In genomic region chr7:15944311-15944710, GRCm38 (mm10) we compare ENCODE assay signal across 9 mouse cellular contexts. TPM values are rescaled to one million over a fixed set of nuclear protein-coding genes. Genes with fewer than 3 reads are reported as not detected.
A peak's percentile ranks its signal among the peaks of the same experiment; 100 is the strongest.
DNase-seq lines count a peak whose midpoint lies in the region; ATAC-seq and TF ChIP-seq lines count a peak whose summit lies in the region.
"Had no signal": no experiment of that assay in that cellular context is flagged by ENCODE, and none has a peak within 500 bp of the region (broad histone marks: within the 10 kb centered on the region; RNA-seq: fewer than 3 reads in every experiment).

No protein-coding gene starts in this region.

- 96% methylated on average over 1 of the region's 1 CpGs for WGBS in forebrain, embryonic 12.5 days
- 86% methylated on average over 1 of the region's 1 CpGs for WGBS in forebrain, embryonic 14.5 days
- 93% methylated on average over 1 of the region's 1 CpGs for WGBS in liver, embryonic 11.5 days
- WGBS in neural tube, embryonic 12.5 days, result 97% methylated on average over 1 of the region's 1 CpGs

- peaks cover 51% of the 10 kb centered on the region for H3K36me3 ChIP-seq in forebrain, embryonic 12.5 days (replicated peaks)
- H3K36me3 ChIP-seq in forebrain, embryonic 14.5 days (ENCODE audit: control insufficient read depth, insufficient read depth, low read length), result peaks cover 52% of the 10 kb centered on the region
- peaks cover 40% of the 10 kb centered on the region for H3K36me3 ChIP-seq in liver, embryonic 11.5 days (ENCODE audit: control insufficient read depth, insufficient read depth, low read length)
- peaks cover 52% of the 10 kb centered on the region for H3K36me3 ChIP-seq in neural tube, embryonic 12.5 days

- H3K4me1 ChIP-seq in forebrain, embryonic 12.5 days, result peaks cover 23% of the 10 kb centered on the region
- H3K4me1 ChIP-seq in forebrain, embryonic 14.5 days (ENCODE audit: control insufficient read depth, insufficient read depth, low read length), result peaks cover 6% of the 10 kb centered on the region
- peaks cover 21% of the 10 kb centered on the region for H3K4me1 ChIP-seq in liver, embryonic 11.5 days (replicated peaks; ENCODE audit: control insufficient read depth, insufficient read depth, low read length)
- peaks cover 5% of the 10 kb centered on the region; the same call in 1 of the 2 replicates for H3K4me1 ChIP-seq in embryonic fibroblast, embryonic 13.5 days (ENCODE audit: control insufficient read depth, insufficient read depth, low read length)
- H3K4me1 ChIP-seq in neural tube, embryonic 12.5 days, result peaks cover 16% of the 10 kb centered on the region

- no peak overlapping the region for H3K9ac ChIP-seq in forebrain, embryonic 12.5 days
- no peak overlapping the region for H3K9ac ChIP-seq in forebrain, embryonic 14.5 days (ENCODE audit: low read length)
- no peak overlapping the region for H3K9ac ChIP-seq in liver, embryonic 11.5 days (ENCODE audit: low read depth, low read length)
- no peak overlapping the region for H3K9ac ChIP-seq in neural tube, embryonic 12.5 days

- no peak for TF ChIP-seq POLR2A in embryonic fibroblast, embryonic 13.5 days (IDR thresholded peaks at IDR 0.05; ENCODE audit: low read depth, low read length)

- no peaks in the 10 kb centered on the region for H3K9me3 ChIP-seq in forebrain, embryonic 12.5 days
- no peaks in the 10 kb centered on the region for H3K9me3 ChIP-seq in forebrain, embryonic 14.5 days (replicated peaks; ENCODE audit: control insufficient read depth, low read length)
- H3K9me3 ChIP-seq in liver, embryonic 11.5 days (ENCODE audit: control insufficient read depth, low read length), result no peaks in the 10 kb centered on the region
- H3K9me3 ChIP-seq in neural tube, embryonic 12.5 days, result no peaks in the 10 kb centered on the region

- peak overlapping the region; percentile 80; the same call in 1 of the 2 replicates for H3K4me2 ChIP-seq in forebrain, embryonic 12.5 days
- no peak overlapping the region; the same call in none of the 2 replicates for H3K4me2 ChIP-seq in forebrain, embryonic 14.5 days (ENCODE audit: low read length)
- peak overlapping the region; percentile 96 for H3K4me2 ChIP-seq in liver, embryonic 11.5 days
- peak overlapping the region; percentile 84 for H3K4me2 ChIP-seq in neural tube, embryonic 12.5 days (replicated peaks)

- peaks cover 14% of the 10 kb centered on the region; the same call in 1 of the 2 replicates for H3K27me3 ChIP-seq in forebrain, embryonic 12.5 days
- no peaks in the 10 kb centered on the region for H3K27me3 ChIP-seq in forebrain, embryonic 14.5 days (replicated peaks; ENCODE audit: control insufficient read depth, insufficient read depth, low read length)
- no peaks in the 10 kb centered on the region for H3K27me3 ChIP-seq in liver, embryonic 11.5 days (replicated peaks; ENCODE audit: control insufficient read depth, insufficient read depth, low read length)
- H3K27me3 ChIP-seq in neural tube, embryonic 12.5 days (replicated peaks), result no peaks in the 10 kb centered on the region

- DNase-seq in forebrain, embryonic 14.5 days (ENCODE audit: low spot score), result no peak
- no peak for DNase-seq in liver, embryonic 11.5 days (ENCODE audit: low spot score)
- no peak for DNase-seq in liver
- no peak for DNase-seq in natural killer cell, adult 2 months (ENCODE audit: low spot score in 2 of 2)
- no peak for DNase-seq in layer of hippocampus, postnatal 25 days (ENCODE audit: extremely low spot score in 1 of 2, low spot score in 1 of 2)
- DNase-seq: kidney, adult 9 months had no signal

- TF ChIP-seq CTCF in embryonic fibroblast, embryonic 13.5 days (IDR thresholded peaks at IDR 0.05; ENCODE audit: borderline replicate concordance, insufficient read depth, low read length), result no peak

- H3K27ac ChIP-seq in forebrain, embryonic 12.5 days, result no peak overlapping the region
- H3K27ac ChIP-seq in forebrain, embryonic 14.5 days (ENCODE audit: low read depth, low read length), result no peak overlapping the region
- no peak overlapping the region for H3K27ac ChIP-seq in liver, embryonic 11.5 days (ENCODE audit: low read depth, low read length)
- H3K27ac ChIP-seq in embryonic fibroblast, embryonic 13.5 days (ENCODE audit: insufficient read depth, low read length), result no peak overlapping the region
- no peak overlapping the region for H3K27ac ChIP-seq in neural tube, embryonic 12.5 days

- no peak overlapping the region for H3K4me3 ChIP-seq in forebrain, embryonic 12.5 days (replicated peaks)
- no peak overlapping the region for H3K4me3 ChIP-seq in forebrain, embryonic 14.5 days (ENCODE audit: low read depth, low read length)
- peak overlapping the region; percentile 83 for H3K4me3 ChIP-seq in liver, embryonic 11.5 days (ENCODE audit: low read depth, low read length)
- H3K4me3 ChIP-seq in embryonic fibroblast, embryonic 13.5 days (ENCODE audit: insufficient read depth, low read length), result 0 out of 2 replicates have a peak overlapping the region, but pooled peaks have one; percentile 3
- H3K4me3 ChIP-seq in neural tube, embryonic 12.5 days, result no peak overlapping the region

- no peak for ATAC-seq in forebrain, embryonic 12.5 days (ENCODE audit: low FRiP score)
- no peak for ATAC-seq in forebrain, embryonic 14.5 days
- ATAC-seq in liver, embryonic 11.5 days (replicated peaks; ENCODE audit: low FRiP score), result no peak
- ATAC-seq in neural tube, embryonic 12.5 days (ENCODE audit: low FRiP score, low read depth), result no peak

RNA-seq across cellular contexts. Expression of gene Nop53, which starts 1.6 kb away (rescaled TPM):
- polyA plus RNA-seq in forebrain, embryonic 12.5 days (2016; fragmentation: Nextera tagmentation; extraction: Ambion mirVana), result 165 and 169 TPM in 2 replicates
- polyA plus RNA-seq in forebrain, embryonic 14.5 days (2014; fragmentation: Nextera tagmentation; extraction: Ambion mirVana), result 142 and 147 TPM in 2 replicates
- 217 and 219 TPM in 2 replicates for polyA plus RNA-seq in liver, embryonic 11.5 days (2014; fragmentation: Nextera tagmentation; extraction: Ambion mirVana)
- polyA plus RNA-seq in embryonic fibroblast, embryonic 13.5 days (2011; ENCODE audit: insufficient read length, low read depth, missing spikeins), result 87.7 and 98.1 TPM in 2 replicates
- polyA plus RNA-seq in neural tube, embryonic 12.5 days (2016; fragmentation: Nextera tagmentation; extraction: Ambion mirVana), result 157 and 169 TPM in 2 replicates
- 100 to 1,000 TPM; 118 to 133 TPM for total RNA-seq in layer of hippocampus, postnatal 25 days (2021)

RNA-seq across cellular contexts. Expression of gene Selenow, which starts 22.1 kb away (rescaled TPM):
- polyA plus RNA-seq in forebrain, embryonic 12.5 days (2016; fragmentation: Nextera tagmentation; extraction: Ambion mirVana), result 1,130 and 1,137 TPM in 2 replicates
- 1,730 and 1,790 TPM in 2 replicates for polyA plus RNA-seq in forebrain, embryonic 14.5 days (2014; fragmentation: Nextera tagmentation; extraction: Ambion mirVana)
- 557 and 609 TPM in 2 replicates for polyA plus RNA-seq in liver, embryonic 11.5 days (2014; fragmentation: Nextera tagmentation; extraction: Ambion mirVana)
- 382 and 390 TPM in 2 replicates for polyA plus RNA-seq in embryonic fibroblast, embryonic 13.5 days (2011; ENCODE audit: insufficient read length, low read depth, missing spikeins)
- 1,130 and 1,196 TPM in 2 replicates for polyA plus RNA-seq in neural tube, embryonic 12.5 days (2016; fragmentation: Nextera tagmentation; extraction: Ambion mirVana)
- 1,000 to 10,000 TPM; 1,670 to 1,760 TPM for total RNA-seq in layer of hippocampus, postnatal 25 days (2021)

RNA-seq across cellular contexts. Expression of gene Ehd2, which starts 23.1 kb away (rescaled TPM):
- polyA plus RNA-seq in forebrain, embryonic 12.5 days (2016; fragmentation: Nextera tagmentation; extraction: Ambion mirVana), result 6.6 and 7.6 TPM in 2 replicates
- 4.5 and 6.2 TPM in 2 replicates for polyA plus RNA-seq in forebrain, embryonic 14.5 days (2014; fragmentation: Nextera tagmentation; extraction: Ambion mirVana)
- 7.5 and 10.8 TPM in 2 replicates for polyA plus RNA-seq in liver, embryonic 11.5 days (2014; fragmentation: Nextera tagmentation; extraction: Ambion mirVana)
- 136 and 191 TPM in 2 replicates for polyA plus RNA-seq in embryonic fibroblast, embryonic 13.5 days (2011; ENCODE audit: insufficient read length, low read depth, missing spikeins)
- polyA plus RNA-seq in neural tube, embryonic 12.5 days (2016; fragmentation: Nextera tagmentation; extraction: Ambion mirVana), result 9.2 and 12.1 TPM in 2 replicates
- total RNA-seq in layer of hippocampus, postnatal 25 days (2021), result 1 to 10 TPM; 4.5 to 5.5 TPM

Comparison
In these comparisons a context has a peak if more than half of its experiments do, and no peak if none do; other contexts are left out.
1. H3K4me3 ChIP-seq: peak in liver, embryonic 11.5 days (single experiment) and embryonic fibroblast, embryonic 13.5 days (single experiment); none in forebrain, embryonic 12.5 days (single experiment), forebrain, embryonic 14.5 days (single experiment) and neural tube, embryonic 12.5 days (single experiment).
2. RNA of gene Ehd2, which starts 23.1 kb away (polyA plus RNA-seq): 136 to 191 TPM in embryonic fibroblast, embryonic 13.5 days; 9.2 to 12.1 TPM in neural tube, embryonic 12.5 days, 6.6 to 7.6 TPM in forebrain, embryonic 12.5 days, 7.5 to 10.8 TPM in liver, embryonic 11.5 days and 4.5 to 6.2 TPM in forebrain, embryonic 14.5 days; every median in the first group is over 10 times any median in the second.